Mouse (Mus musculus) hindbrain, embryonic 16.5 days (tissue): ENCODE data around the gene Efcab10. TPM values are rescaled to one million over a fixed set of nuclear protein-coding genes. Genes with fewer than 3 reads are reported as not detected.
A peak's percentile ranks its signal among the peaks of the same experiment; 100 is the strongest.

Source experiments
- ATAC-seq: fragments of 200-750 bp; cut with Nextera tagmentation; 2 replicates; pipeline ENCODE4 v1.8.0; 2017; ENCODE audit warnings: moderate TSS enrichment, moderate library complexity
- H3K27ac ChIP-seq: fragments of 300-500 bp; sonication (generic); 2 replicates; pipeline ENCODE4 v1.5.1; 2014; ENCODE audit warnings: low read depth, mild to moderate bottlenecking, control low read depth, low read length, moderate library complexity
- H3K27me3 ChIP-seq: fragments of 300-500 bp; sonication (generic); replicated peaks from 2 replicates; pipeline ENCODE4 v1.6.1; 2014; ENCODE audit warnings: low read length; ENCODE audit not compliant: control insufficient read depth, insufficient read depth
- H3K36me3 ChIP-seq: fragments of 300-500 bp; sonication (generic); 2 replicates; pipeline ENCODE4 v1.6.1; 2014; ENCODE audit warnings: mild to moderate bottlenecking, low read length, moderate library complexity, mixed read lengths; ENCODE audit not compliant: control insufficient read depth, insufficient read depth
- H3K4me1 ChIP-seq: fragments of 300-500 bp; sonication (generic); 2 replicates; pipeline ENCODE4 v1.6.1; 2014; ENCODE audit warnings: low read depth, low read length; ENCODE audit not compliant: control insufficient read depth, insufficient read depth
- H3K4me2 ChIP-seq: fragments of 300-500 bp; sonication (generic); 2 replicates; pipeline ENCODE4 v1.6.1; 2014; ENCODE audit warnings: mild to moderate bottlenecking, low read length, control low read depth, moderate library complexity
- H3K4me3 ChIP-seq: fragments of 300-500 bp; sonication (generic); 2 replicates; pipeline ENCODE4 v1.5.1; 2014; ENCODE audit warnings: mild to moderate bottlenecking, low read length, control low read depth, moderate library complexity
- H3K9ac ChIP-seq: fragments of 300-500 bp; sonication (generic); 2 replicates; pipeline ENCODE4 v1.6.1; 2014; ENCODE audit warnings: low read depth, mild to moderate bottlenecking, control low read depth, low read length, moderate library complexity
- H3K9me3 ChIP-seq: fragments of 300-500 bp; sonication (generic); 2 replicates; pipeline ENCODE4 v1.6.1; 2014; ENCODE audit warnings: mild to moderate bottlenecking, low read length, moderate library complexity; ENCODE audit not compliant: control insufficient read depth
- WGBS: fragments of 180-500 bp; shearing (Covaris S2); extraction: QIAGEN DNeasy Blood & Tissue Kit; methylation state at CpG from one replicate; pipeline ENCODE4 v1.1.7; 2014; 5-methylcytosine and 5-hydroxymethylcytosine counted together
- polyA plus RNA-seq: library from polyadenylated mRNA; unstranded; fragments of >200 nt; fragmentation: Nextera tagmentation; extraction: Ambion mirVana; gene quantifications from 2 replicates; pipeline ENCODE4 v1.2.1, GENCODE M21; 2015

Gene Efcab10
- polyA plus RNA-seq, 1 experiment from 2014 or later = 6.2 TPM

- H3K9me3 ChIP-seq = no peaks in the 10 kb centered on the region
- H3K27ac ChIP-seq = no peak overlapping the region
- H3K36me3 ChIP-seq = peaks cover 2% of the 10 kb centered on the region; the same call in 1 of the 2 replicates
- H3K4me3 ChIP-seq = no peak overlapping the region
- H3K9ac ChIP-seq = no peak overlapping the region
- WGBS = 76% methylated on average over 8 of the region's 8 CpGs
- H3K27me3 ChIP-seq = no peaks in the 10 kb centered on the region
- H3K4me1 ChIP-seq = peaks cover 10% of the 10 kb centered on the region
- no peak for ATAC-seq
- H3K4me2 ChIP-seq = no peak overlapping the region
Observed at GRCm38 (mm10) chr12:33364511-33364910, 30.1 kb upstream of the Efcab10 start.

GRCm38 (mm10) chr12:33365133-33365532 is 29.5 kb upstream of the Efcab10 start:
- peaks cover 7% of the 10 kb centered on the region for H3K4me1 ChIP-seq
- 73% methylated on average over 8 of the region's 8 CpGs for WGBS
- no peak overlapping the region for H3K4me2 ChIP-seq
- ATAC-seq = no peak
- H3K9ac ChIP-seq = no peak overlapping the region
- H3K9me3 ChIP-seq = no peaks in the 10 kb centered on the region
- H3K36me3 ChIP-seq = peaks cover 2% of the 10 kb centered on the region; the same call in 1 of the 2 replicates
- H3K27ac ChIP-seq = no peak overlapping the region
- H3K27me3 ChIP-seq = no peaks in the 10 kb centered on the region
- H3K4me3 ChIP-seq = no peak overlapping the region

- no peaks in the 10 kb centered on the region for H3K27me3 ChIP-seq
- no peak overlapping the region for H3K27ac ChIP-seq
- H3K4me3 ChIP-seq = no peak overlapping the region
- peaks cover 2% of the 10 kb centered on the region; the same call in 1 of the 2 replicates for H3K36me3 ChIP-seq
- H3K9ac ChIP-seq = no peak overlapping the region
- WGBS = 87% methylated on average over 3 of the region's 3 CpGs
- no peaks in the 10 kb centered on the region for H3K9me3 ChIP-seq
- H3K4me1 ChIP-seq = no peaks in the 10 kb centered on the region
- no peak overlapping the region for H3K4me2 ChIP-seq
- ATAC-seq = no peak
Observed at GRCm38 (mm10) chr12:33369555-33369954, 25.1 kb upstream of the Efcab10 start.

DNA sequence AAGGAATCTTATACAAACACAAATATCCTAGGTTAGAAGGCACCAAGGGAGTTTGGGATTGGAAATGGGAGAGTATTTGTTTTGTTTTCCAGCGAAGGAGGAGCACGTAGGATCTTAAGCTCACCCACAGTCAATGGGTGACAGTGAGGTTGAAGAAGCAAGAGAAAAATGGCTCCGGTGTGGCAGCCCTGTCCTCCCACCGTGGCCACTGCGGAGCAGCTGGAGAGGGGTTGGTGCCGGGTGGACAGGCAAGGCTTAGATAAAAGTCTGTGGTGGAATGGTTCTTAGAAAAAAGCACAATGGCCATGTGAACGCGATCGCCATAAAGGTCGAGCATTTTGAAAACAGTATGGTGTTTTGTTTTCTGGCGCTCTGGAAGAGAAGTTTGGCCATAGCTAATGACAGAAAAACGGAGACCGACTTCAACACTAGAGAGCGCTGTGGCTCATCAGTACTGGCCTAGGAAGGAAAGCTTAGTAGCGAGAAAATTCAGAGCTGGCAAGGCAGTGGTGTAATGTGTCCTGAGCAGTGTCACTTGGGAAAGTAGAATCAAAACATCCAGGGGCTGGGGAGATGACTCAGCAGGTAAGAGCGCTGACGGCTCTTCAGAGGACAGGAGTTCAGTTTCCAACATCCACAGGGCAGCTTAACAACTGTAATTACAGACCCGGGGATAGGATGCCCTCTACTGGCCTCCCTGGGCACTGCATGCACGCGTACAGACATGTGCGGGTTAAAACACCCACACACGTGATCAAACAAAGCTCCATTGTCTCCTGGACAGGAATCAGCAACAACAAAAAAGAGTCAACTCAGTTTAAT is 14.8 kb upstream of the Efcab10 start:
- Histone ChIP-seq H3K27me3 (no peaks in the 10 kb centered on the region), H3K27ac (no peak overlapping the region), H3K4me2 (peak overlapping the region; percentile 55), H3K9me3 (no peaks in the 10 kb centered on the region), H3K4me3 (peak overlapping the region; percentile 28), H3K36me3 (no peaks in the 10 kb centered on the region), H3K4me1 (0 out of 2 replicates have a peak, but pooled peaks cover 3% of the 10 kb centered on the region), H3K9ac (no peak overlapping the region)
- ATAC-seq = peak; percentile 77
- WGBS = 18% methylated on average over 22 of the region's 22 CpGs

DNA sequence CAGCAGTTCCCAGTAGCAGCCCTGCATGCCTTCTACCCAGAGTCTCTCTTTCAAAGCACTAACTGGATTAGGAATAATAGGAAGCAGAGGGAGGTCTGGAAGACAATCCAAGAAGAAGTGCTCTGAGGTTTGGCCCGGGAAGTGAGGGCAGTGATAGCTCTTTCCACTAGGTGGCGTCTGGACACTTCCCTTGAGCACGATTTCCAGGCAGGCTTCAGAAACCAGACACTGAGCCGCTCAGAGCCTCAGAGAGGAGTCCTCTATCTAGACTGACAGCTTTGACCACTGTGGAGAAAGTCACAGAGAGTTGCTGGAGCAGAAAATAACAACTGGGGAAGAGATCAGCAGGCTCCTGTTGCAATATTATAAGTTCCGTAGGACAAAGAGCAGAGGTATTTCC is 5.8 kb upstream of the Efcab10 start:
- 8% methylated on average over 5 of the region's 5 CpGs for WGBS
- H3K4me1 ChIP-seq = no peaks in the 10 kb centered on the region
- no peak overlapping the region for H3K27ac ChIP-seq
- H3K4me3 ChIP-seq = no peak overlapping the region
- no peaks in the 10 kb centered on the region for H3K27me3 ChIP-seq
- no peak overlapping the region for H3K9ac ChIP-seq
- H3K36me3 ChIP-seq = no peaks in the 10 kb centered on the region
- ATAC-seq = peak; percentile 86
- no peak overlapping the region for H3K4me2 ChIP-seq
- no peaks in the 10 kb centered on the region for H3K9me3 ChIP-seq

DNA sequence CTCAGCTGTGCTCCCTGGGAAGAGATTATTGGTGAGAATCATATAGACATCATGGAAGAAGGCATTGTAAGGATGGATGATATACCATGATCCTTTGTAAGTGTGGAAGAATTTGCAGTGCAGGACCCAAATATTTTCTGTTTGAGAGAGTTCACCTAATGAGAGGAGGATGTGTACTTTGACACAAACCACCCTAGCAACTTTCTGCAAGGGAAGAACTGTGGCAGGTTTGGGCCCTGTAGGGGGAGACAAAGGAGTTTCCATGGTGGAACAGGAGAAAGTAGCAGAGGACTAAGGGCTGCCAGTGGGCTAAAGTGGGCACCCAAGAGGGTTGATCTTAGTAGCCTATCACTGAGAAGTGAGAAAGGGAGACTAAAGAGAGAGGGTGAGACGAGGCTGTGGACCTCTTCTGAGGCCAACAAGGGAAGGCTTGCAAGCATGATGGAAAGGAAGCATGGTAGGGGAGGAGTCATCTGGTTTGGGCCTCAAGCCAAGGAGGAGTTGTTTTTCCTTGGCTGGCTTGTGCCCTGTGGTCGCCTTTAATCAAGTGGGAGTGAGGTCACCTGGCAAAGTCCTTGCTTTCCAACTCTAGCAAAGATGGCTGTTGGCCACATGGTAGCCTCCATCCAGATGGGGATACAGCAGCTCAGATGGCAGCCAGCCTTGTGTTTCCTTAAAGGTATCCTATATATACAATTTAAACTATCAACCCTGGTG is 3.7 kb upstream of the Efcab10 start:
- Histone ChIP-seq H3K4me1 (peaks cover 3% of the 10 kb centered on the region), H3K4me3 (no peak overlapping the region), H3K4me2 (no peak overlapping the region), H3K9ac (no peak overlapping the region), H3K27me3 (no peaks in the 10 kb centered on the region), H3K9me3 (no peaks in the 10 kb centered on the region), H3K27ac (no peak overlapping the region), H3K36me3 (no peaks in the 10 kb centered on the region)
- ATAC-seq = no peak
- WGBS = 65% methylated on average over 2 of the region's 2 CpGs

- Histone ChIP-seq H3K27me3 (no peaks in the 10 kb centered on the region), H3K27ac (no peak overlapping the region), H3K9ac (no peak overlapping the region), H3K4me3 (no peak overlapping the region), H3K36me3 (no peaks in the 10 kb centered on the region), H3K4me2 (no peak overlapping the region), H3K9me3 (no peaks in the 10 kb centered on the region), H3K4me1 (peaks cover 6% of the 10 kb centered on the region; the same call in 1 of the 2 replicates)
- WGBS = 73% methylated on average over 7 of the region's 7 CpGs
- ATAC-seq = no peak
Observed at GRCm38 (mm10) chr12:33403265-33403693, 8.6 kb downstream of the Efcab10 start.

GRCm38 (mm10) chr12:33404996-33405395 is 10.3 kb downstream of the Efcab10 start:
- Histone ChIP-seq H3K9ac (no peak overlapping the region), H3K36me3 (no peaks in the 10 kb centered on the region), H3K4me2 (no peak overlapping the region), H3K27ac (no peak overlapping the region; the same call in 1 of the 2 replicates), H3K27me3 (no peaks in the 10 kb centered on the region), H3K4me1 (peaks cover 6% of the 10 kb centered on the region; the same call in 1 of the 2 replicates), H3K4me3 (no peak overlapping the region), H3K9me3 (no peaks in the 10 kb centered on the region)
- 50% methylated on average over 5 of the region's 5 CpGs for WGBS
- no peak for ATAC-seq

GRCm38 (mm10) chr12:33405398-33406026 is 10.9 kb downstream of the Efcab10 start:
- Histone ChIP-seq H3K4me2 (peak overlapping the region; percentile 3; the same call in 1 of the 2 replicates), H3K4me1 (peaks cover 6% of the 10 kb centered on the region; the same call in 1 of the 2 replicates), H3K9me3 (no peaks in the 10 kb centered on the region), H3K36me3 (no peaks in the 10 kb centered on the region), H3K9ac (peak overlapping the region; percentile 47; the same call in 1 of the 2 replicates), H3K27me3 (no peaks in the 10 kb centered on the region), H3K4me3 (no peak overlapping the region), H3K27ac (peak overlapping the region; percentile 29; the same call in 1 of the 2 replicates)
- peak; percentile 80 for ATAC-seq
- WGBS = 37% methylated on average over 6 of the region's 6 CpGs
